ENCODE assay signal across 28 mouse cellular contexts in the genomic region with DNA sequence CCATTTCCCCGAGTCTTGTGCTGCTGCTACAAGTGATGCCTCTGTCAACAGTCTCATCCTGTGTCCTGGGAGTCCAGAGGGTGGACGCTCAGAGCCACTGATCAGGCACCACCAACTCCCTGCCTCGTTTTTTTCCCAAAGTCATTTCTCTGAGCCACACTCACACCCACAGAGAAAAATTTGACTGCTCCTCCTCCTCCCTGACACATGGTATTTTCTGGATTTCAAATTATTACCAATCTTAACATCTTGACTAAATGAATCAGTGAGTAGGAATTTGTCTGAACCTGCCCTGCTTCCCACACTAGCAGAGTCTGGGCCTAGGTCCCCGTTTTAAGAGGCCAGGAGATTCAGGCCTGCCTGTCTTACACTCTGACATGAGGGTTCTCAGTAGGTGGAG. TPM values are rescaled to one million over a fixed set of nuclear protein-coding genes. Genes with fewer than 3 reads are reported as not detected.
DNase-seq lines count a peak whose midpoint lies in the region; TF ChIP-seq lines count a peak whose summit lies in the region.
"Had no signal": no experiment of that assay in that cellular context is flagged by ENCODE, and none has a peak within 500 bp of the region (broad histone marks: within the 10 kb centered on the region; RNA-seq: fewer than 3 reads in every experiment).

No protein-coding gene starts in this region.

- H3K9me3 ChIP-seq in limb, embryonic 10.5 days (replicated peaks), result no peaks in the 10 kb centered on the region
- H3K9me3 ChIP-seq: embryonic facial prominence, embryonic 12.5 days; embryonic facial prominence, embryonic 15.5 days; forebrain, embryonic 10.5 days; forebrain, embryonic 12.5 days; G1E had no signal

- H3K36me3 ChIP-seq in limb, embryonic 10.5 days, result no peaks in the 10 kb centered on the region
- H3K36me3 ChIP-seq: embryonic facial prominence, embryonic 12.5 days; embryonic facial prominence, embryonic 15.5 days; forebrain, embryonic 10.5 days; forebrain, embryonic 12.5 days; G1E had no signal

- WGBS in limb, embryonic 10.5 days, result 55% methylated on average over 4 of the region's 4 CpGs

- DNase-seq in gastrocnemius, adult 2 months, result no peak
- DNase-seq in gastrocnemius, postnatal 25 days, result no peak
- peak; percentile 33 for DNase-seq in 3T3-L1 (ENCODE audit: low read depth, low spot score)
- peak; percentile 33 for DNase-seq in Muller cell, postnatal 12 days (ENCODE audit: inconsistent ontology term)
- peak; percentile 64 for DNase-seq in fibroblast of lung, adult 2 months (ENCODE audit: low read depth)
- no peak for DNase-seq in limb, embryonic 10.5 days (ENCODE audit: low spot score)
- DNase-seq in left cerebral cortex, adult 11 months (ENCODE audit: low spot score), result no peak
- no peak for DNase-seq in heart, postnatal 4 days
- DNase-seq: adrenal gland, adult 2 months; adrenal gland, postnatal 10 days; adrenal gland, postnatal 25 days; B cell, adult 2 months; cerebellum, adult 11 months; cerebellum, adult 18-20 months; cerebellum, adult 8-10 months; cerebellum, adult 9-11 months; cerebellum, postnatal 14 days; cerebellum, postnatal 36 days; embryo, embryonic 11 days had no signal

- TF ChIP-seq CTCF in gastrocnemius, adult 2 months (IDR thresholded peaks at IDR 0.05), result no peak

- peaks cover 25% of the 10 kb centered on the region for H3K27me3 ChIP-seq in limb, embryonic 10.5 days (ENCODE audit: low read depth, poor library complexity, severe bottlenecking)
- H3K27me3 ChIP-seq: CH12.LX; embryonic facial prominence, embryonic 15.5 days had no signal

- H3K4me1 ChIP-seq in limb, embryonic 10.5 days, result peaks cover 48% of the 10 kb centered on the region

- intact Hi-C loops in gastrocnemius, adult 2 months (cut with DNase I), result no loop called here

- no peak overlapping the region for H3K4me3 ChIP-seq in gastrocnemius, adult 2 months
- H3K4me3 ChIP-seq in limb, embryonic 10.5 days, result no peak overlapping the region
- H3K4me3 ChIP-seq: embryonic facial prominence, embryonic 12.5 days; embryonic facial prominence, embryonic 15.5 days; forebrain, embryonic 10.5 days; forebrain, embryonic 12.5 days had no signal

- peak overlapping the region; percentile 93 for H3K27ac ChIP-seq in gastrocnemius, adult 2 months
- no peak overlapping the region for H3K27ac ChIP-seq in limb, embryonic 10.5 days
- H3K27ac ChIP-seq: embryonic facial prominence, embryonic 12.5 days; embryonic facial prominence, embryonic 15.5 days; forebrain, embryonic 12.5 days had no signal

RNA-seq across cellular contexts. Expression of gene Mybph, which starts 1.2 kb away (rescaled TPM):
- 100 to 1,000 TPM; 192 to 318 TPM for total RNA-seq in gastrocnemius, adult 2 months (2021)
- 100 to 1,000 TPM; 335 to 488 TPM for total RNA-seq in gastrocnemius, postnatal 25 days (2021)
- 0.56 and 0.98 TPM in 2 replicates for polyA plus RNA-seq in limb, embryonic 10.5 days (2016; fragmentation: Nextera tagmentation; extraction: Ambion mirVana)
- not detected for total RNA-seq in heart, postnatal 4 days (2021)
- total RNA-seq: adrenal gland, postnatal 25 days; common myeloid progenitor, adult 5-6 weeks had no signal
- polyA plus RNA-seq: CD4-positive, CD25-positive, alpha-beta regulatory T cell, adult 4 months; forebrain, embryonic 16.5 days; G1E had no signal

RNA-seq across cellular contexts. Expression of gene Chil1, which starts 10.0 kb away (rescaled TPM):
- total RNA-seq in gastrocnemius, adult 2 months (2021), result 1 to 10 TPM; 1.8 to 6.9 TPM
- 1 to 10 TPM in 1 of 2 experiments, under 1 TPM in 1; 0.91 to 1.7 TPM for total RNA-seq in gastrocnemius, postnatal 25 days (2021)
- polyA plus RNA-seq in limb, embryonic 10.5 days (2016; fragmentation: Nextera tagmentation; extraction: Ambion mirVana), result 0.80 TPM in 1 of 2 replicates, not detected in the other
- under 1 TPM; 0.33 to 0.65 TPM for total RNA-seq in heart, postnatal 4 days (2021)
- total RNA-seq: G1E had no signal
- polyA plus RNA-seq: forebrain, embryonic 10.5 days; G1E had no signal

RNA-seq across cellular contexts. Expression of gene Adora1, which starts 43.2 kb away (rescaled TPM):
- total RNA-seq in gastrocnemius, adult 2 months (2021), result under 1 TPM; 0.20 to 0.31 TPM
- total RNA-seq in gastrocnemius, postnatal 25 days (2021), result 1 to 10 TPM in 1 of 2 experiments, under 1 TPM in 1; 0.49 to 2.7 TPM
- 0.06 and 0.69 TPM in 2 replicates for polyA plus RNA-seq in limb, embryonic 10.5 days (2016; fragmentation: Nextera tagmentation; extraction: Ambion mirVana)
- total RNA-seq in heart, postnatal 4 days (2021), result 1 to 10 TPM; 9.3 to 9.9 TPM
- total RNA-seq: CH12.LX; common myeloid progenitor, adult 5-6 weeks had no signal
- polyA plus RNA-seq: G1E had no signal

Comparison
In these comparisons a context has a peak if more than half of its experiments do, and no peak if none do; other contexts are left out.
1. DNase-seq: peak in 3T3-L1 (single experiment), Muller cell, postnatal 12 days (single experiment) and fibroblast of lung, adult 2 months (single experiment); none in gastrocnemius, adult 2 months (single experiment), gastrocnemius, postnatal 25 days (single experiment), limb, embryonic 10.5 days (single experiment), left cerebral cortex, adult 11 months (single experiment) and heart, postnatal 4 days (single experiment).
2. RNA of gene Mybph, which starts 1.2 kb away (total RNA-seq): 335 to 488 TPM in gastrocnemius, postnatal 25 days and 192 to 318 TPM in gastrocnemius, adult 2 months; not detected in heart, postnatal 4 days; every median in the first group is over 100 times any median in the second.